ENCODE assay signal across 1 mouse cellular context in genomic region chr2:25034994-25035393, GRCm38 (mm10).
TF ChIP-seq lines count a peak whose summit lies in the region.

No protein-coding gene starts in this region.

TF ChIP-seq in CH12.LX, 34 proteins besides CTCF, POLR2A, EP300 and RAD21:
- TF ChIP-seq TCF12 (IDR thresholded peaks at IDR 0.05; ENCODE audit: low read depth, low read length), result peak; percentile 80
- no peak for TF ChIP-seq MXI1 (IDR thresholded peaks at IDR 0.05; ENCODE audit: low read depth, low read length)
